Mouse (Mus musculus): ENCODE measurements around the gene Arl11.
"Not testable (repeated sequence)": the region's sequence is repeated elsewhere in the genome, so short reads cannot be mapped to it uniquely, and the experiment has no call there.

Arl11 gene

DNA sequence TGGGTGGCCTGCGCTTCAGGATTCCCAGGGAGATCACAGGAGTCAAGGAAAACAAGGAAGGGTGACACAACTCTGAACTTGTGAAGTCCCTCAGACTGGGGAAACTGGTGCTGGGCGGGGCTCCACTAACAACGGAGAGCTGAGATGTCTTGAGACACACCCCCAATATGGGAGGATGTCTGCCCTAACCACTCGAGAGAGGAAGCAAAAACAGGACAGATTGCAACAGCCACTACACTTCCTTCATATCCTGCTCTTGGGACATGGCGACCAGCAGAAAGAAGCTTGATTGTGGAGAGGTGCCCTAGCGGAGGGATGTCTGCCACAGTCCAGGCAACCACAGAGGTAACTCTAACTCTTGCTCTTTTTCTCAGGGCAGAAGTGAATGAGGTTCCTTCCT, at the start of gene Arl11:
Gene Arl11, plus strand, starts transcription at position 161 of the 400 bp plus-strand sequence.
- DNase-seq (ENCODE audit: low read depth, low spot score): no peak

DNA sequence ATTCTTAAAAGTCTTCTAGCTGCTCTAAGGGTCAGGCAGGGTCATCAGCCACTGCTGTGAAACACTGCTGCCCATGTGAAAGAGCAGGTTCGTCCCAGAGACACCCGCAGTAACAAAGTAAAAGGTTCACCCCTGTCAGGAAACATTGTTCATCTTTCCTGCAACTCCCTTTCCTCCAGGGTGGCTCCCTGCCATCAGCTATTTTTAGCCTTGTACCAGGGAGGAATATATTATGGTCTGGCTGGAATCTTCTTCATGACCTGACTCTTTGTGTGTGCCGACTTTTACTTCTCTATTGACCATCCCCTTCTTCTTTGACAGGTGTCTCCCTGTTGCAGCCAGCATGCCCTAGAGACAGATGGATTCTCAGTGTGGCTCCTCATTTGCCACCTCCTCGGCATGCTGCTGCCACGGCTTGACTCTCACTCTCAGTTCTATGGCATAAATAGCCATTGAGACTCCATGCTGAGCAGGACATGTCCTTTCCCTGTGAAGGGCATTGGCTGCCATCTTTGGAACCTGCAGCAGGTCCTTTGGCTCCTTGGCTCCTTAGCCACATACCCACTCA, 41.6 kb upstream of the Arl11 start:
- DNase-seq (ENCODE audit: low read depth, low spot score): no peak

- DNase-seq (ENCODE audit: low read depth, low spot score): no peak
These were observed 34.9 kb upstream of the Arl11 start for GRCm38 (mm10) chr14:61274414-61275198.

GRCm38 (mm10) chr14:61277285-61277684, 32.3 kb upstream of the Arl11 start:
- no peak for DNase-seq (ENCODE audit: low read depth, low spot score)

DNA sequence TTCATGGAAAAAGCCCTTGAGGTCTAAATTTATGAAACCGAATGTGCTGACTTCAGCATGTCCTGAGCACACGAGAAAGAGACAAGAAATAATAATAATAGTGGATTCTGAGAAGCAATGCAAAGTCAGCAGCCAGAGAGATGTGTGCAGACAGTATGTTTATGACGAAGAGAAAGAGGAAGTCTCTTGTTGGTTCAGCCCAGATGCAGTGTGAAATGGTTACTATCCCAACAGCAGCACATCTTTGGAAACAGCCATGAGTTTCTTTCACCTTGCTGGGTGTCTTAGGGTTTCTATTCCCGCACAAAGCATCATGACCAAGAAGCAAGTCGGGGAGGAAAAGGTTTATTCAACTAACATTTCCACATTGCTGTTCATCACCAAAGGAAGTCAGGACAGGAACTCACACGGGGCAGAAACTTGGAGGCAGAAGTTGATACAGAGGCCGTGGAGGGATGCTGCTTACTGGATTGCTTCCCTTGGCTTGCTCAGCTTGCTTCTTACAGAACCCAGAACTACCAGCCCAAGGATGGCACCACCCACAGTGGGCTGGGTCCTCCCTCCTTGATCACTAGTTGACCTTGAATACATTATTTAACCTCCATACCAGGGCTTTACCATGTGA, 30.8 kb upstream of the Arl11 start:
- no peak for DNase-seq (ENCODE audit: low read depth, low spot score)

DNA sequence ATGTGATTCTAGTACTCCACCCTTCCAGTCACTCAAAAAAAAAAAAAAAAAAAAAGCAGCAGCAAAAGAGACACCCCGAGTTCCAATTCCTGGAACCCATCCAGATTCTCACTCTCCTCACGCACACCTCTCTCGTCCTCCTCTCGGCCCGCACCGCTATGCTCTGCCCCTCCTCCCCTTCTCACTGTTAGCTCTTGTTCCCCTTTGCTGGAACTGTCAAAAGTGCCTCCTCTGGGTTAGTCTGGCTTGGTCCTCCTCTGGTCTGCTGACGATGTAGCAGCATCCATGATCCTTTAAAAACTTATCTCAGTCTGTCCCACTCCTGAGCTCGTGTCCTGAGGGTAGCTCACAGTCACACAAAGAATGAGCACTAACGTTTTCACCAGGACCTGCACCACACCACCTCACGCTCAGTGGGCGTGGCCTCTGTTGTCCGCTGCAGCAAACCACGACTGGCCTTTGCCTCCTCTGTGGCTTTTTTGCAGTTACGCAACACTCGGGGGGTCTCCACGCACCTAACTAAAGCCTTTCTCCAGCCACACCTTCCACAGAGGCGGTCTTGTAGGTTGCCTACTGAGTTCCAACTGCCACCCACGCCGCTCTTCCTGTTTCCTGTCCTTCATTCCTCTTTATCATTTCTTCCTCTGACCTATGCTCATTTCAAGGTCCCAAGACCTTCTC, 20.8 kb upstream of the Arl11 start:
- no peak for DNase-seq (ENCODE audit: low read depth, low spot score)

- no peak for DNase-seq (ENCODE audit: low read depth, low spot score)
These were observed 18.9 kb upstream of the Arl11 start for GRCm38 (mm10) chr14:61290664-61291063.

DNA sequence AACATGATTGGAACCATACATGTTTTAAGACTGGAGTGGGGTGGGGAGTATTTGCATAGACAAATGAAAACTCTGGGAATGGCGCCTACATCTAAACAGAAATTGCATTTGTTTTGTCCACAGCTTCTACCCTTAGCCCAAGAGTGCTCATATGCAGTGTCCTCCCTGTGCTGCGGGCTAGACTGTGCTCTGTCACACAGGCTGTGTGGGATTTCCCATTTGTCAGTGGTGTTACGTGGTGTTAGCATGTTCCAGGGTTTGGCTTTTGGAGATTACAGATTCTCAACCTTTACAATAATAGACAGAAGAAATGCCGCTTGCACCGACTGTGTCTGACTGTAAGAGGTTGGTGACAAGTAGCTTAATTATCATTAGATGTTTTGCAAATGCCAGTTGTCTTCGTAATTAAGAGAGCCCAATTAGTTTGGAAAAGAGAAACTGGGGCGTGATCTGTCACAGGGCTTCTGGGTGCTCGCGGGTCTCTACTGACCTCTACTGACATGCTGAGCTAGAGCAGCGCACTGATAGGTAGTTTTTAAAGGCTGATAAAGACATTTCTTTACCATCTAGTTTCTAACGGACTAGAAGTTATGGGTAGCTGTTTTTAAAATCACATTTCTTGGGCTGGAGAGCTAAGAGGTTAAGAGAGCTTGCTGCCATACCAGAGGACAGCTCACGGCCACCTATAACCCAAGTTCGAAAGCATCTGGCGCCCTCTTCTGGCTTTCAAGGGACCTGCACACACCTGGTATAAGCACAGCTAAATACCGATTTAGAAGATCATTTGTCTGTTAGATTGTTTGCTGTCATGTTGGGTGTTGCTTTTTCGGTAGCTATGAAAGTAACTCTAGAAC, 15.4 kb upstream of the Arl11 start:
- no peak for DNase-seq (ENCODE audit: low read depth, low spot score)

- no peak for DNase-seq (ENCODE audit: low read depth, low spot score)
These were observed 14.8 kb upstream of the Arl11 start for GRCm38 (mm10) chr14:61294738-61295079.

- DNase-seq (ENCODE audit: low read depth, low spot score): no peak
These were observed 9.7 kb upstream of the Arl11 start for GRCm38 (mm10) chr14:61299810-61300209.

DNA sequence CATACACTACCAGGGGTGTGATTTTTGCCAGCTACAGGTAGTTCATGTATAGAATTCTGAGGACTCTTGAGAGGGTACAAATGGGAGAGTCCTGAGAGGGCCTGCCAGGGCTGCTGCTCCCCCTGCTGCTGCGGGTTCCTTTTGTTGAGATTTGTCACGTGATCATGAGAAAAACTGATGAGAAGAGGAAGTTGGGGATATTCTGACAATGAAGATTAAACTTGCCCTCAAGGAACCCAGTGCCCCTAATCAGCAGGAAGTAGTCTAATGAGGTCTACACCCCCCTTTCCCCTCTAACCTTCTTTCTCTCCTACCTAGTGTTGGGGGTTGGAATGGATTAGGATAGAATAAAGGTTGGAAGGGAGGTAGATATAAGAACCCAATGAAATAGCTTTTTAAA, 8.2 kb upstream of the Arl11 start:
- no peak for DNase-seq (ENCODE audit: low read depth, low spot score)

- DNase-seq (ENCODE audit: low read depth, low spot score): no peak
These were observed 7.1 kb upstream of the Arl11 start for GRCm38 (mm10) chr14:61302428-61302827.

GRCm38 (mm10) chr14:61303969-61304609, 5.5 kb upstream of the Arl11 start:
- no peak for DNase-seq (ENCODE audit: low read depth, low spot score)

- DNase-seq (ENCODE audit: low read depth, low spot score): no peak
These were observed 651 bp downstream of the Arl11 start for GRCm38 (mm10) chr14:61310036-61310772.

DNA sequence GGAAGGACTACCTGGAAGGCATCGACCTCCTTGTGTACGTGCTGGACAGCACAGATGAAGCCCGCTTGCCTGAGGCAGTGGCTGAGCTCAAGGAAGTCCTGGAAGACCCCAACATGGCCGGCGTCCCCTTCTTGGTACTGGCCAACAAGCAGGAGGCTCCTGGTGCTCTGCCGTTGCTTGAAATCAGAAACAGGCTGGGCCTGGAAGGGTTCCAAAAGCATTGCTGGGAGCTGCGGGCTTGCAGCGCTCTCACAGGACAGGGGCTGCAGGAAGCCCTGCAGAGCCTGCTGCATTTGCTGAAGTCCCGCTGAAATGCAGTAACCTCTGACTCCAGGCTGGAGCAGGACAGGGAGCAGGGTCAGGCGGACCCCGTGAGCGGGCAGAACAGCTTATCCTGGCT, 1.4 kb downstream of the Arl11 start:
- no peak for DNase-seq (ENCODE audit: low read depth, low spot score)

DNA sequence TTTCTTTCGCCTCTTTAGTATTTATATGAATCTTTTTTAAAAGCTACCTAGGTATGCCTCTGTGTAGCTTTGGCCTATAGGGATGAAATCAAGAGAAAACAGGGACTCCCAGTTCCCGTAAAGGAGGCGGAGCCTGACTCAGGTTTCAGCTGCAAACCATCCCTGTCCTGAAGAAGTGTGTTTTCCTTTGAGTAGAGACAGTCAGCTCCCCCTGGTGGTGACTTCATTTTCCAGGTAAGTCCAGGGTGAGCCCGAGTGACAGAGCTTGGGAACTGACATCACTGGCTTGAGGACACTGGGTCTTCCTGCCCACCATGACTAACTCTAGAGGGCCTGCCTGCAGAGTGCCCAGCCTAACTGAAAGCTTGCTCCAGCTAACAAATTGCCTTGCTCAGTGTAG, 7.3 kb downstream of the Arl11 start:
- DNase-seq (ENCODE audit: low read depth, low spot score): no peak

- DNase-seq (ENCODE audit: low read depth, low spot score): no peak
These were observed 11.2 kb downstream of the Arl11 start for GRCm38 (mm10) chr14:61320765-61321164.

DNA sequence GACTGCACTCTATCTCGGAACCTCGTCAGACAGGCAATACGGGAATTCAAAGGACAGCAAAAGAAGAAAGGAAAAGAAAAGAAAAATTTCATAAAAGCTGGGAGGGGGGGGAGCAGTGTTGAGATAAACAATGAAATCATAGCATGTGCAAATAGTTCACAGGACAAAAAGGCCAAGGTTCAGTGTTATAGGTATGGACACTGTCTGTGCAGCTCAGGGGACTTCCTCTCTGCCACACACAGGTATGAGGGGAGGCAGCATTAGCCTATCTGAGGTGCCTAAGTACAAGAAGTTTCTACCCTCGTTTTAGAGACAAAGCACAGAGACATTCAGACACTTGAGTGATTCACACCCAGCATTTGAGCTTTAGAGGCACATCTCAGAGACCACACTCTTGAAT, 11.6 kb downstream of the Arl11 start:
- DNase-seq (ENCODE audit: low read depth, low spot score): no peak

GRCm38 (mm10) chr14:61322740-61323139, 13.2 kb downstream of the Arl11 start:
- no peak for DNase-seq (ENCODE audit: low read depth, low spot score)

DNA sequence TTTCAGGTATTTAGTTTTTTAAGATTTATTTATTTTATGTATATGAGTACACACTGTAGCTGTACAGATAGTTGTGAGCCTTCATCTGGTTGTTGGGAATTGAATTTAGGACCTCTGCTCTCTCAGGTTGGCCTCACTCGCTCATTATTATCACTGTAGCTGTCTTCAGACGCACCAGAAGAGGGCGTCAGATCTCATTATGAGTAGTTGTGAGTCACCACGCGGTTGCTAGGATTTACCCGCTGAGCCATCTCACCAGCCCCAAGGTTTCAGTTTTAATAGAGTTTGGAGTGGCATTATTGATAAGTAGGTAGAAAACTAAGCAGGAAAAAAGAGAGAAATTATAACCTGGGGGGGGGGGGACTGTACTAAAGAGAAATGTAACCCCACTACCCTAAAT, 17.5 kb downstream of the Arl11 start:
- not testable (repeated sequence) for DNase-seq (ENCODE audit: low read depth, low spot score)

Measured in brain, embryonic 18.5 days (tissue).